Mouse (Mus musculus) neural tube, embryonic 12.5 days (tissue): ENCODE measurements around the gene Ntn5. TPM values are rescaled to one million over a fixed set of nuclear protein-coding genes. Genes with fewer than 3 reads are reported as not detected.

ENCODE experiments used
- ATAC-seq: fragments of 200-750 bp; cut with Nextera tagmentation; 2 replicates; pipeline ENCODE4 v1.8.0; 2017; ENCODE audit warnings: low read depth, mild to moderate bottlenecking, moderate TSS enrichment, moderate library complexity; ENCODE audit not compliant: low FRiP score
- H3K27ac ChIP-seq: fragments of 300-500 bp; sonication (generic); 2 replicates; pipeline ENCODE4 v1.5.1; 2016
- H3K27me3 ChIP-seq: fragments of 300-500 bp; sonication (generic); replicated peaks from 2 replicates; pipeline ENCODE4 v1.6.1; 2016; ENCODE audit warnings: mild to moderate bottlenecking
- H3K36me3 ChIP-seq: fragments of 300-500 bp; sonication (generic); 2 replicates; pipeline ENCODE4 v1.6.1; 2016; ENCODE audit warnings: mild to moderate bottlenecking
- H3K4me1 ChIP-seq: fragments of 300-500 bp; sonication (generic); 2 replicates; pipeline ENCODE4 v1.6.1; 2016
- H3K4me2 ChIP-seq: fragments of 300-500 bp; sonication (generic); replicated peaks from 2 replicates; pipeline ENCODE4 v1.6.1; 2016; ENCODE audit warnings: mild to moderate bottlenecking
- H3K4me3 ChIP-seq: fragments of 300-500 bp; sonication (generic); 2 replicates; pipeline ENCODE4 v1.5.1; 2016
- H3K9ac ChIP-seq: fragments of 300-500 bp; sonication (generic); 2 replicates; pipeline ENCODE4 v1.6.1; 2016; ENCODE audit warnings: mild to moderate bottlenecking
- H3K9me3 ChIP-seq: fragments of 300-500 bp; sonication (generic); 2 replicates; pipeline ENCODE4 v1.6.1; 2016; ENCODE audit warnings: mild to moderate bottlenecking
- WGBS: fragments of 180-500 bp; shearing (Covaris S2); methylation state at CpG from one replicate; pipeline ENCODE4 v1.1.7; 2016; 5-methylcytosine and 5-hydroxymethylcytosine counted together
- polyA plus RNA-seq: library from polyadenylated mRNA; unstranded; fragments of >200 nt; fragmentation: Nextera tagmentation; extraction: Ambion mirVana; gene quantifications from 2 replicates; pipeline ENCODE4 v1.2.1, GENCODE M21; 2016

The Ntn5 gene
- polyA plus RNA-seq, 1 experiment from 2014 or later: 1.2 TPM

DNA sequence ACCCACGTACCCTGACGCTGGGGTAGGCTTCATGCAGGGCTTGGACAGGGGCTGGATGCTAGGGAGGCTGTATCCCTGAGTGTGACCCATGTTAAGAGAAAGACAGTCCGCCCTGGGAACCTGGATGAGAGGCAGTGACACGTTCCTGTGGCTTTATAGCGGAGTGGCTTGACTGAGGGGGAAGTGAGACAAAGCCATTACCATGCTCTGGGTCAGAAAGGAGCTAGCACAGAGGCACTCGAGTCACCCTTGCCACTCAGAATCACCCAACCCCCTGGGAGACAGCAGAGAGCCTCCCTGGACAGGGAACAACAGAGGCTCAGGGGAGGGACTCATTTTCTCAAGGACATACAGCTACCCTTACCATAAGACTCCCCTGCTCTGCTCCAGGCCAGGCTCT lies 5.3 kb downstream of the Ntn5 start:
- ATAC-seq: no peak
- H3K4me2 ChIP-seq: no peak overlapping the region
- no peak overlapping the region for H3K27ac ChIP-seq
- H3K4me1 ChIP-seq: peaks cover 13% of the 10 kb centered on the region
- no peaks in the 10 kb centered on the region for H3K27me3 ChIP-seq
- H3K4me3 ChIP-seq: no peak overlapping the region
- 61% methylated on average over 6 of the region's 6 CpGs for WGBS
- no peak overlapping the region for H3K9ac ChIP-seq
- no peaks in the 10 kb centered on the region for H3K9me3 ChIP-seq
- H3K36me3 ChIP-seq: no peaks in the 10 kb centered on the region

DNA sequence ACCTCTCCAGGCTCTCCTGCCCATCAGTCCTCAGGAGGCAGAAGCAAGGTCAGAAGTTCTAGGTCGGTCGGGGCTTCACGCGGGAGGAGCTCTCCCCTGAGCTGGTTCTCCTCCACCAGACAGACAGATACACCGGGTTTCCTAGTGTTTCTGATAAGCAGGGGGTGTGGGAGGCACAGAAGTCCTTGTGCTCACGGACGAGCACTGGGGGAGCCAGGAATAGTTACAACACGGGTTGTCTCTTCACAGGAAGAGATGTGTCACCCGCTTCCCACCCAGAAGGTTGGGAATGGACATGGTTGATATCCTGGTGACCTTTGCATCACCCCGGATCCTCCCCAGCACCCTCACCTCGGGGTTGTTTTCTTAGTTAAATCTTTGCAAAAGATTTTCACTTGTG lies 6.0 kb downstream of the Ntn5 start:
- ATAC-seq: no peak
- Histone ChIP-seq H3K4me2 (no peak overlapping the region), H3K27ac (no peak overlapping the region), H3K27me3 (no peaks in the 10 kb centered on the region), H3K36me3 (no peaks in the 10 kb centered on the region), H3K9ac (no peak overlapping the region), H3K4me3 (no peak overlapping the region), H3K4me1 (peaks cover 13% of the 10 kb centered on the region), H3K9me3 (no peaks in the 10 kb centered on the region)
- WGBS: 79% methylated on average over 11 of the region's 11 CpGs

DNA sequence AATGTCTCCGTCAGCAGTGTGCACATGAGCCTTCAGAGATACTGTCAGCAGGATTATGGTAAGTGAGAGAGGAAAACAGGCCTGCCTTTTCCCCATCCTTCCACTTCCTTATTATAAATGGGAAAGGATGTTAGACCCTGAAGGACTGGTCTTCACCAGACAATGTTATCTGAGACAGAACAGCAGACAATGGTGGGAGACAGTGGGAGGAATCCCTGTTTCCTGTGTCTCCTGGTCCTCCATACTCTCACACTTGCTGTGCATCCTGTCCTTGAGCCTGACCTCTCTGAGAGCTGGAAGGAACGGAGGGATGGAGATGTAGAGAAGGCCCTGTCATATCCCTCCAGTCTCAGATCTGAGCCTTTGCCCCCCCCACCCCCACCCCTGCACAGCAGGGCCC lies 8.5 kb downstream of the Ntn5 start:
- ATAC-seq: no peak

DNA sequence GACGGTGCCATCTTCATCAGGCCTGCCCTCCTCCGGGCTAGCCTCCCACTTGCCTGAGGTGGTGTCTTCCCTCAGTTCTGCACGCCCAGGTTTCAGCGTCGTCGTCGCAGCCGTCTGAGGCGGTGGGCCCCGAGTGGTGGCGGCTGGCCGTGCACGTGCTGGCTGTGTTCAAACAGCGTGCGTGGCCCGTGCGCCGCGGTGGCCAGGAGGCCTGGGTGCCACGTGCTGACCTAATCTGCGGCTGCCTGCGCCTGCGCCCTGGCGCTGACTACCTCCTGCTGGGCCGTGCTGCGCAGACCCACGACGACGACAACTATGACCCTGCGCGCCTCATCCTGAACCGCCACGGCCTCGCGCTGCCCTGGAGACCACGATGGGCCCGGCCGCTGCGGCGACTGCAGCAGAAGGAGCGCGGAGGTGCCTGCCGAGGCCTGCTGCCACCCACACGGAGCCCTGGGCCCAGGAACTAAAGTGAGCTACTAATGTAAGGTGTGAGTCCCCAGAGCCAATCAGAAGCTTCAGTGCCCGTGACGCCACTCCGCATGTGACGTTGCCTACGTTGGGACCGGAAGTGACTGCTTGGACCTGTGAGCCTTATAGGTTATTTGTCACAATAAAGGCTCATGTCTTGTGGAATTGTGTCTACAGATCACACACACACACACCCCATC lies 10.2 kb downstream of the Ntn5 start, which contains the start of gene Sec1:
Gene Sec1, minus strand, starts transcription at position 482 of the 671 bp plus-strand sequence.
- no peaks in the 10 kb centered on the region for H3K36me3 ChIP-seq
- peaks cover 6% of the 10 kb centered on the region for H3K4me1 ChIP-seq
- no peaks in the 10 kb centered on the region for H3K9me3 ChIP-seq
- H3K4me3 ChIP-seq: no peak within 1 kb of the TSS
- WGBS: 89% methylated on average over 50 of the region's 50 CpGs
- H3K27me3 ChIP-seq: peaks cover 9% of the 10 kb centered on the region
- H3K9ac ChIP-seq: no peak within 1 kb of the TSS
- no peak within 1 kb of the TSS for H3K4me2 ChIP-seq
- ATAC-seq: no peak
- H3K27ac ChIP-seq: no peak within 1 kb of the TSS

More for the DNA sequence above, 8.5 kb downstream of the Ntn5 start:
- H3K9ac ChIP-seq: no peak overlapping the region
- no peaks in the 10 kb centered on the region for H3K36me3 ChIP-seq
- 84% methylated on average over 2 of the region's 2 CpGs for WGBS
- H3K27me3 ChIP-seq: no peaks in the 10 kb centered on the region
- H3K4me1 ChIP-seq: peaks cover 6% of the 10 kb centered on the region
- no peak overlapping the region for H3K4me3 ChIP-seq
- H3K9me3 ChIP-seq: no peaks in the 10 kb centered on the region
- H3K27ac ChIP-seq: no peak overlapping the region
- H3K4me2 ChIP-seq: no peak overlapping the region

DNA sequence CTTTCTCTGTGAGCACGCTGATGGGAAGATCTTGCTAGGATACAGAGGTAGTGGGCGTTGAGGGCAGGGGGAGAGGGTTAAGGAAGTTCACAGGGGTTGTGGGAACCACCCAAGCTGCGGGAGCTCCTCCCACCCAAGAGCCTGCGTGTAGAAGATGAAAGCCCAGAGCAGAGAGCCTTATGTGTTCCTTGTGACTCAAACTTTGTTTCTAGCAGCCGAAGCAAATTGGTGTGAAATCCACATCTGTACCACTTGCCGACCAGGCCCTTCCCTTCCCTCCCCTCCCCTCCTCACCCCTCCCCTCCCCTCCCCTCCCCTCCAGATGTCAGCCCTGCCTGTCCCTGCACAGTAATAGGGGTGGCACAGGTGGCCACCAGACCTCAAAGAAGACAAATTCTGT lies 11.3 kb downstream of the Ntn5 start:
- peaks cover 19% of the 10 kb centered on the region for H3K27me3 ChIP-seq
- no peak overlapping the region for H3K4me3 ChIP-seq
- no peak overlapping the region for H3K27ac ChIP-seq
- H3K4me1 ChIP-seq: peaks cover 15% of the 10 kb centered on the region
- no peaks in the 10 kb centered on the region for H3K9me3 ChIP-seq
- H3K9ac ChIP-seq: no peak overlapping the region
- no peak overlapping the region for H3K4me2 ChIP-seq
- H3K36me3 ChIP-seq: no peaks in the 10 kb centered on the region
- WGBS: 4% methylated on average over 6 of the region's 6 CpGs
- peak; percentile 45; the same call in 1 of the 2 replicates for ATAC-seq

DNA sequence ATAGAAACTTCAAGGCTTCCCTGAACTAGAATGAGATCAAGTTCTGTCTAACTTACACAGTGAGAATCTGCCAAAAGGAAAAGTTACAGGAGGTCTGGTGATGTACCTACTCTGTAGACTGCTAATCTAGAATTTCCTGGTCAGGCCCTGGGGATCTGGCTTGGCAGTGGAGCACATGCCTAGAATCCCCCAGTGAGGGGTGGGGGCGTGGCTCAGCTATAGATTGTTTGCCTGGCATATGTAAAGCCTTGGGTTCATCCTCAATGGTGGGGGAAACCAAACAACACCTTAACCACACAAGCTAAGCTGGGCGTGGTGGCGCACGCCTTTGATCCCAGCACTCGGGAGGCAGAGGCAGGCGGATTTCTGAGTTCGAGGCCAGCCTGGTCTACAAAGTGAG lies 14.1 kb downstream of the Ntn5 start:
- ATAC-seq: no peak
- peaks cover 30% of the 10 kb centered on the region for H3K4me1 ChIP-seq
- H3K4me2 ChIP-seq: no peak overlapping the region
- H3K27me3 ChIP-seq: peaks cover 26% of the 10 kb centered on the region
- H3K9ac ChIP-seq: no peak overlapping the region
- WGBS: 80% methylated on average over 7 of the region's 7 CpGs
- H3K9me3 ChIP-seq: no peaks in the 10 kb centered on the region
- H3K36me3 ChIP-seq: no peaks in the 10 kb centered on the region
- no peak overlapping the region for H3K27ac ChIP-seq
- no peak overlapping the region for H3K4me3 ChIP-seq

DNA sequence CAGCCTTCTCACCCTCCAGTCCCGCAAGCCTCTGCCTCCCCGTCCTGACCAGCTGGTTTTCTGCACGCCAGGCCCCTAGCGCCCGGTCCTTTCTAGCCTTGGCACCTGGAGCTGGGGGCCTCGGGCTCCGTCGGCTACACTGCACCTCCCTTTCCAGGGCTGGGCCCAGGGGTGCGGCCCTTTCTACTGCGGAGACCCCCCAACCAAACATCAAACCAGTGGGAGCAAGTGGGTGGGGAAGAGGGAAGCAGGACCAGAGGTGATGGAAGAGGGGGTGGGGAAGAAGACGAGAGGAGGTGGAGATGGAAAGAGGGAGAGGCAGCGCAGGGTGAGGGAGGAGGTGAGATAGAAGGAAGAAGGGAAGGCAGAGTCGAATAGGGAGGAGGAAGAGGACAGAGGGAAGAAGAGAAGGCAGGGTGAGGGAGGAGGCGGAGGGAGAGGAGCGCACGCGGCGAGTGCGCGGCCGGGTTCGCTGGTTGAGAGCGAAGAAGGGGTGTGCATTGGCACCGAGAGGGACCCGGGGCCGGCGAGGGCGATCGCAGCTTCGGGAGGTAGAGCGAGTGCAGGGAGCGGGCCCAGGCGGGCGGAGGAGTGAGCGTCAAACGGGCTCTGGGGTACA lies 15.8 kb downstream of the Ntn5 start, which contains the start of gene Car11:
Gene Car11, plus strand, starts transcription at position 321 of the 619 bp plus-strand sequence.
- no peak for ATAC-seq
- H3K27ac ChIP-seq: peak within 1 kb of the TSS; percentile 46; the same call in 1 of the 2 replicates

DNA sequence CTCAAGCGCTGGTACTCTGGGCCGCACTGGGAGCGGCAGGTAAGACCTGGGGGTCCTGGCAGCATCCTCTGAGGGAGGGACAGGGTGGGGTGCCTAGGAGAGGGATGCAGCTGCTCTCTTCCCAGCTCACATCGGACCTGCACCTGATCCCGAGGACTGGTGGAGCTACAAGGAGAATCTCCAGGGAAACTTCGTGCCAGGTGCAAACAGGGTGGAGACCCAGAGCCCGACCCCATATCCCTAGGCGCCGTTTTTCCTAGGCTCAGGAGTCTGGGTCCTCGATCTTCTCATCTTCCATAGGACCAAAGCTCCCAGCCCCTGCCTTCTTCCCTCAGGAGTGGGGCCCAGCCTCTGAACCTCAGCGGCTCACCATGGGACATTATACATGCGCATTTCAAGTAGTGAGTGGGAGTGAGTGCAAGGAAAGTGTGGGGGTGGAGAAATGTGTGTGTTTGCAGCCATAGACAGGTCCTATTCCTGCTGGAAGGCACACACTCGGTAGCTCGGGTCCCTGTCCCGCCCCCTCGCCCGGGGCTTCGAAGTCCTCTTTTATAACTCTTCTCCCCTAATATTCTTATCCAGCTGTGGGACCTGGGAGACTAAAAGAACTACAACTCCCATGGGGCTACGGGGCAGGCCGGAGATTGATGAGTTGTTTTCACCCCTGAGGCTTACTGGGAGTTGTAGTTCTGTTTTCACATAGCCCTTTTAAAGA lies 16.6 kb downstream of the Ntn5 start:
- H3K27ac ChIP-seq: peak overlapping the region; percentile 46; the same call in 1 of the 2 replicates
- H3K4me3 ChIP-seq: peak overlapping the region; percentile 47
- peak; percentile 6 for ATAC-seq
- under 1% methylated on average over 20 of the region's 20 CpGs for WGBS
- H3K4me1 ChIP-seq: peaks cover 41% of the 10 kb centered on the region
- peak overlapping the region; percentile 80 for H3K4me2 ChIP-seq
- H3K9ac ChIP-seq: peak overlapping the region; percentile 67
- H3K9me3 ChIP-seq: no peaks in the 10 kb centered on the region
- no peaks in the 10 kb centered on the region for H3K36me3 ChIP-seq
- H3K27me3 ChIP-seq: peaks cover 26% of the 10 kb centered on the region

More for the DNA sequence above, 15.8 kb downstream of the Ntn5 start, which contains the start of gene Car11:
- Histone ChIP-seq H3K4me1 (peaks cover 43% of the 10 kb centered on the region), H3K4me3 (peak within 1 kb of the TSS; percentile 47), H3K27me3 (peaks cover 26% of the 10 kb centered on the region), H3K36me3 (no peaks in the 10 kb centered on the region), H3K9ac (peak within 1 kb of the TSS; percentile 67), H3K4me2 (peak within 1 kb of the TSS; percentile 80), H3K9me3 (no peaks in the 10 kb centered on the region)
- WGBS: 1% methylated on average over 36 of the region's 36 CpGs

DNA sequence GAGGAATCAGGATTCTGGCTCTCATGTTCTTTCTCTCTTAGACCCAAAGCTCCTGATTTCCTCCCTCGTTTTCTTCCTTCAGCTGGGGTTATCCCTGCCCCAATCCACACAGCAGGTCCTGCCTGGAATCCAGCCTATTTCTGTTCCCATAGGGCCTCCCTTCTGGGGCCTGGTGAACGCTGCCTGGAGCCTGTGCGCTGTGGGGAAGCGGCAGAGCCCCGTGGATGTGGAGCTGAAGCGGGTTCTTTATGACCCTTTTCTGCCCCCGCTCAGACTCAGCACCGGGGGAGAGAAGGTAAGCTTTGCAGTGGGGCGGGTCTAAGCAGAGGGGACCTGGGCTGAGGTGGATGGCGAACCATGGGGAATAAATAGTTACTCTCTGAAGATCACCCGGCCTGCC lies 17.2 kb downstream of the Ntn5 start:
- Histone ChIP-seq H3K4me3 (peak overlapping the region; percentile 47), H3K9ac (peak overlapping the region; percentile 48), H3K4me1 (peaks cover 48% of the 10 kb centered on the region), H3K4me2 (peak overlapping the region; percentile 80), H3K9me3 (no peaks in the 10 kb centered on the region), H3K27ac (no peak overlapping the region; the same call in 1 of the 2 replicates), H3K36me3 (no peaks in the 10 kb centered on the region), H3K27me3 (peaks cover 26% of the 10 kb centered on the region)
- WGBS: 23% methylated on average over 11 of the region's 11 CpGs
- ATAC-seq: no peak

DNA sequence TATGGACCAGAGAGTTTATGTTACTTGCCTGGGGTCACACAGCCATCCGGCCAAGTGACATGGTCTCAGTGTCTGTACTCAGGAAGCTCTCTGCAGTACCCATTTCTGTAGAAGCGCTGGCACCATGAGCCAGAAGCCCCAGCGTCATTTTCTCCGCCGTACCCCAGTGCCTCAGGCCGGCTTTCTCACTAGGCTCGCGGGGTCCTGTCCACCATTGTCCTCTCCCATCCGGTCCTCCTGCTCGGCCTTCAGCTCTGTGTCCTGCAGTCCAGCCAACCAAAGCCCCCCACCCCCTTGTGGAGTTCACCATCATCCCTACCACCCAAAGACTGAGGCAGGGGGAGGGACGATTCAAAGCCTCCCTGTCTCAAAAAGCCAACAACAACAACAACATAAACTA lies 17.8 kb downstream of the Ntn5 start:
- H3K4me1 ChIP-seq: peaks cover 53% of the 10 kb centered on the region
- H3K27ac ChIP-seq: no peak overlapping the region
- no peak for ATAC-seq
- peak overlapping the region; percentile 80 for H3K4me2 ChIP-seq
- H3K9ac ChIP-seq: no peak overlapping the region
- H3K9me3 ChIP-seq: no peaks in the 10 kb centered on the region
- WGBS: 84% methylated on average over 11 of the region's 11 CpGs
- no peak overlapping the region for H3K4me3 ChIP-seq
- peaks cover 26% of the 10 kb centered on the region for H3K27me3 ChIP-seq
- no peaks in the 10 kb centered on the region for H3K36me3 ChIP-seq

DNA sequence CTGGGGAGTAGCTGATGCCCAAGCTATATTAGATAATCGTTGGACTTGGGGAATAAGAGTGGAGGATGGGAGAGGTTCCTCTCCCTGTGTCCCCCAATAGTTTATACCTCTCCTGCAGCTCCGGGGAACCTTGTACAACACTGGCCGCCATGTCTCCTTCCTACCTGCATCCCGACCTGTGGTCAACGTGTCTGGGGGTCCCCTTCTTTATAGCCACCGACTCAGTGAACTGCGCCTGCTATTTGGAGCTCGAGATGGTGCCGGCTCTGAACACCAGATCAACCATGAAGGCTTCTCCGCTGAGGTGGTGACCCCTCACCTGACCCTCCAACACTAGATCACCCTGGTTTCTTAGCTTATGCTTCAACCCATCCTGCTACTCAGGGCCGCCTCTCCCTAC lies 18.5 kb downstream of the Ntn5 start:
- Histone ChIP-seq H3K27ac (no peak overlapping the region), H3K4me1 (peaks cover 60% of the 10 kb centered on the region), H3K9me3 (no peaks in the 10 kb centered on the region), H3K9ac (no peak overlapping the region), H3K4me2 (peak overlapping the region; percentile 91; the same call in 1 of the 2 replicates), H3K27me3 (peaks cover 26% of the 10 kb centered on the region), H3K36me3 (no peaks in the 10 kb centered on the region), H3K4me3 (no peak overlapping the region)
- ATAC-seq: no peak
- WGBS: 94% methylated on average over 11 of the region's 11 CpGs
